13 mouse cellular contexts compared by ENCODE assay signal in genomic region chr2:153481108-153481860, GRCm38 (mm10). TPM values are rescaled to one million over a fixed set of nuclear protein-coding genes. Genes with fewer than 3 reads are reported as not detected.
DNase-seq lines count a peak whose midpoint lies in the region; ATAC-seq lines count a peak whose summit lies in the region.
"Had no signal": no experiment of that assay in that cellular context is flagged by ENCODE, and none has a peak within 500 bp of the region (broad histone marks: within the 10 kb centered on the region; RNA-seq: fewer than 3 reads in every experiment).

No protein-coding gene starts in this region.

- peaks cover 3% of the 10 kb centered on the region; the same call in 1 of the 2 replicates for H3K27me3 ChIP-seq in kidney, embryonic 16.5 days (ENCODE audit: insufficient read depth, low read length)
- H3K27me3 ChIP-seq in limb, embryonic 10.5 days (ENCODE audit: low read depth, poor library complexity, severe bottlenecking): peaks cover 44% of the 10 kb centered on the region
- H3K27me3 ChIP-seq: heart, embryonic 12.5 days had no signal

- DNase-seq in cerebellum, postnatal 10 days: peak; percentile 71
- DNase-seq in cerebellum, adult 9-10 months: no peak
- peak; percentile 68 for DNase-seq in kidney, adult 18-20 months
- peak; percentile 48 for DNase-seq in brain, adult 2 months (ENCODE audit: low read depth, low spot score)
- DNase-seq in limb, embryonic 10.5 days (ENCODE audit: low spot score): no peak
- DNase-seq in adrenal gland, postnatal 36 days: no peak
- no peak for DNase-seq in thymus, postnatal 14 days

- no peak overlapping the region for H3K4me2 ChIP-seq in kidney, embryonic 16.5 days (replicated peaks; ENCODE audit: low read depth, low read length)
- H3K4me2 ChIP-seq: heart, embryonic 12.5 days had no signal

- H3K4me1 ChIP-seq in kidney, embryonic 16.5 days (ENCODE audit: insufficient read depth, low read length): peaks cover 13% of the 10 kb centered on the region
- peaks cover 45% of the 10 kb centered on the region for H3K4me1 ChIP-seq in limb, embryonic 10.5 days

- WGBS in kidney, embryonic 16.5 days: 85% methylated on average over 7 of the region's 7 CpGs
- 69% methylated on average over 7 of the region's 7 CpGs for WGBS in limb, embryonic 10.5 days

- H3K9ac ChIP-seq in kidney, embryonic 16.5 days (replicated peaks; ENCODE audit: low read length): no peak overlapping the region

- no peaks in the 10 kb centered on the region for H3K36me3 ChIP-seq in kidney, embryonic 16.5 days (ENCODE audit: insufficient read depth, low read length)
- H3K36me3 ChIP-seq in limb, embryonic 10.5 days: no peaks in the 10 kb centered on the region
- H3K36me3 ChIP-seq: heart, embryonic 12.5 days had no signal

- H3K27ac ChIP-seq in kidney, embryonic 16.5 days (ENCODE audit: low read length): no peak overlapping the region
- H3K27ac ChIP-seq in limb, embryonic 10.5 days: 0 out of 2 replicates have a peak overlapping the region, but pooled peaks have one; percentile 20

- ATAC-seq in kidney, embryonic 16.5 days (ENCODE audit: low FRiP score, low TSS enrichment): no peak

- no peaks in the 10 kb centered on the region for H3K9me3 ChIP-seq in kidney, embryonic 16.5 days (ENCODE audit: low read length)
- H3K9me3 ChIP-seq in limb, embryonic 10.5 days (replicated peaks): no peaks in the 10 kb centered on the region
- H3K9me3 ChIP-seq: heart, embryonic 12.5 days had no signal

- no peak overlapping the region for H3K4me3 ChIP-seq in kidney, embryonic 16.5 days (ENCODE audit: low read length)
- H3K4me3 ChIP-seq in limb, embryonic 10.5 days: no peak overlapping the region
- H3K4me3 ChIP-seq: heart, embryonic 12.5 days had no signal

RNA-seq across cellular contexts. Expression of gene 4930404H24Rik, which starts 11.3 kb away (rescaled TPM):
- not detected in 2 replicates for polyA plus RNA-seq in kidney, embryonic 16.5 days (2015; fragmentation: Nextera tagmentation; extraction: Ambion mirVana)
- not detected in 2 replicates for polyA plus RNA-seq in limb, embryonic 10.5 days (2016; fragmentation: Nextera tagmentation; extraction: Ambion mirVana)
- total RNA-seq in adrenal gland, postnatal 36 days (2021): not detected
- total RNA-seq: gastrocnemius, adult 18-20 months; layer of hippocampus, postnatal 10 days; liver, adult 2 months; megakaryocyte-erythroid progenitor cell, adult 5-6 weeks had no signal
- polyA plus RNA-seq: heart, embryonic 12.5 days; liver, adult 2 months had no signal

RNA-seq across cellular contexts. Expression of gene Nol4l, which starts 48.5 kb away (rescaled TPM):
- 13.8 and 17.1 TPM in 2 replicates for polyA plus RNA-seq in kidney, embryonic 16.5 days (2015; fragmentation: Nextera tagmentation; extraction: Ambion mirVana)
- polyA plus RNA-seq in limb, embryonic 10.5 days (2016; fragmentation: Nextera tagmentation; extraction: Ambion mirVana): 15.8 and 17.2 TPM in 2 replicates
- total RNA-seq in adrenal gland, postnatal 36 days (2021): 10 to 100 TPM; 12.8 to 13.3 TPM

Comparison
In these comparisons a context has a peak if more than half of its experiments do, and no peak if none do; other contexts are left out.
1. DNase-seq: peak in cerebellum, postnatal 10 days (2 of 2), kidney, adult 18-20 months (single experiment) and brain, adult 2 months (single experiment); none in cerebellum, adult 9-10 months (single experiment), limb, embryonic 10.5 days (single experiment), adrenal gland, postnatal 36 days (0 of 2) and thymus, postnatal 14 days (single experiment).